8 mouse cellular contexts compared by ENCODE assay signal in genomic region chr2:156235847-156236246, GRCm38 (mm10). TPM values are rescaled to one million over a fixed set of nuclear protein-coding genes. Genes with fewer than 3 reads are reported as not detected.
DNase-seq lines count a peak whose midpoint lies in the region; ATAC-seq lines count a peak whose summit lies in the region.

No protein-coding gene starts in this region.

- no peak for ATAC-seq in liver, embryonic 11.5 days (replicated peaks; ENCODE audit: low FRiP score)

- peaks cover 4% of the 10 kb centered on the region for H3K36me3 ChIP-seq in liver, embryonic 11.5 days (ENCODE audit: control insufficient read depth, insufficient read depth, low read length)

- H3K4me2 ChIP-seq in liver, embryonic 11.5 days, result no peak overlapping the region

- 87% methylated on average over 4 of the region's 4 CpGs for WGBS in liver, embryonic 11.5 days

- H3K27ac ChIP-seq in liver, embryonic 11.5 days (ENCODE audit: low read depth, low read length), result no peak overlapping the region

- H3K27me3 ChIP-seq in liver, embryonic 11.5 days (replicated peaks; ENCODE audit: control insufficient read depth, insufficient read depth, low read length), result no peaks in the 10 kb centered on the region

- no peak overlapping the region for H3K4me3 ChIP-seq in liver, embryonic 11.5 days (ENCODE audit: low read depth, low read length)

- DNase-seq in gastrocnemius, postnatal 10 days, result peak; percentile 36
- no peak for DNase-seq in gastrocnemius, postnatal 25 days
- peak; percentile 34 for DNase-seq in 416B (ENCODE audit: low read depth)
- DNase-seq in cerebellum, adult 11-12 months, result peak; percentile 93
- DNase-seq in layer of hippocampus, postnatal 10 days (ENCODE audit: low spot score in 2 of 2), result peak; percentile 54 to 59
- peak; percentile 57 for DNase-seq in right cerebral cortex, postnatal 14 days
- DNase-seq in yolk sac, embryonic 10.5 days (ENCODE audit: low spot score), result no peak
- no peak for DNase-seq in liver, embryonic 11.5 days (ENCODE audit: low spot score)

- H3K4me1 ChIP-seq in liver, embryonic 11.5 days (replicated peaks; ENCODE audit: control insufficient read depth, insufficient read depth, low read length), result no peaks in the 10 kb centered on the region

- no peaks in the 10 kb centered on the region for H3K9me3 ChIP-seq in liver, embryonic 11.5 days (ENCODE audit: control insufficient read depth, low read length)

- no peak overlapping the region for H3K9ac ChIP-seq in liver, embryonic 11.5 days (ENCODE audit: low read depth, low read length)

RNA-seq across cellular contexts. Expression of gene Phf20, which starts 39.6 kb away (rescaled TPM):
- total RNA-seq in gastrocnemius, postnatal 10 days (2021), result 10 to 100 TPM; 25.1 to 27.3 TPM
- total RNA-seq in gastrocnemius, postnatal 25 days (2021), result 10 to 100 TPM; 20.1 to 20.8 TPM
- total RNA-seq in layer of hippocampus, postnatal 10 days (2021), result 10 to 100 TPM; 75.4 to 86.9 TPM
- polyA plus RNA-seq in liver, embryonic 11.5 days (2014; fragmentation: Nextera tagmentation; extraction: Ambion mirVana), result 33.8 and 42.9 TPM in 2 replicates

RNA-seq across cellular contexts. Expression of gene Rbm39, which starts 55.8 kb away (rescaled TPM):
- 100 to 1,000 TPM; 139 to 199 TPM for total RNA-seq in gastrocnemius, postnatal 10 days (2021)
- 10 to 100 TPM; 95.5 to 96.8 TPM for total RNA-seq in gastrocnemius, postnatal 25 days (2021)
- total RNA-seq in layer of hippocampus, postnatal 10 days (2021), result 100 to 1,000 TPM; 290 to 339 TPM
- polyA plus RNA-seq in liver, embryonic 11.5 days (2014; fragmentation: Nextera tagmentation; extraction: Ambion mirVana), result 485 and 514 TPM in 2 replicates

Comparison
In these comparisons a context has a peak if more than half of its experiments do, and no peak if none do; other contexts are left out.
1. DNase-seq: peak in gastrocnemius, postnatal 10 days (single experiment), 416B (single experiment), cerebellum, adult 11-12 months (single experiment), layer of hippocampus, postnatal 10 days (2 of 2) and right cerebral cortex, postnatal 14 days (single experiment); none in gastrocnemius, postnatal 25 days (single experiment), yolk sac, embryonic 10.5 days (single experiment) and liver, embryonic 11.5 days (single experiment).